Mouse (Mus musculus) myocyte (in vitro differentiated cells): ENCODE measurements around the gene Coro2b.

Source experiments
- CEBPB ChIP-seq: IDR thresholded peaks from 2 replicates; pipeline ENCODE4 v1.6.1; 2011; ENCODE audit warnings: mild to moderate bottlenecking, moderate library complexity; ENCODE audit not compliant: poor library complexity, insufficient read depth, severe bottlenecking
- E2F4 ChIP-seq: IDR thresholded peaks from one replicate; pipeline ENCODE4 v1.6.1; 2011; ENCODE audit warnings: mild to moderate bottlenecking, control low read depth, moderate library complexity; ENCODE audit not compliant: insufficient read depth
- MAX ChIP-seq: IDR thresholded peaks from one replicate; pipeline ENCODE4 v1.6.1; 2011; ENCODE audit warnings: low read depth, mild to moderate bottlenecking, control low read depth
- MYOD1 ChIP-seq, 3 experiments: IDR thresholded peaks; one replicate each; pipeline ENCODE4 v1.6.1; 2011; ENCODE audit warnings: control low read depth in 2 of 3, low read depth in 2 of 3, mild to moderate bottlenecking in 2 of 3, moderate library complexity in 1 of 3; ENCODE audit not compliant: insufficient read length in 2 of 3, control insufficient read depth in 1 of 3
- MYOG ChIP-seq, 3 experiments: IDR thresholded peaks; one replicate each; pipeline ENCODE4 v1.6.1; 2011; ENCODE audit warnings: control low read depth in 2 of 3, low read depth in 2 of 3, mild to moderate bottlenecking in 2 of 3; ENCODE audit not compliant: insufficient read length in 2 of 3, control insufficient read depth in 1 of 3, insufficient read depth in 1 of 3
- POLR2A ChIP-seq: IDR thresholded peaks from one replicate; pipeline ENCODE4 v1.6.1; 2011; ENCODE audit warnings: low read depth, mild to moderate bottlenecking, control low read depth, moderate library complexity; ENCODE audit not compliant: insufficient read length
- POLR2AphosphoS2 ChIP-seq: IDR thresholded peaks from one replicate; pipeline ENCODE4 v1.6.1; 2011; ENCODE audit warnings: low read depth, control low read depth; ENCODE audit not compliant: insufficient read length
- REST ChIP-seq: IDR thresholded peaks from one replicate; pipeline ENCODE4 v1.6.1; 2011; ENCODE audit warnings: mild to moderate bottlenecking, control low read depth, moderate library complexity; ENCODE audit not compliant: insufficient read depth, insufficient read length
- SRF ChIP-seq: IDR thresholded peaks from one replicate; pipeline ENCODE4 v1.6.1; 2011; ENCODE audit warnings: low read depth; ENCODE audit not compliant: control insufficient read depth, insufficient read length
- TCF12 ChIP-seq: IDR thresholded peaks from one replicate; pipeline ENCODE4 v1.6.1; 2011; ENCODE audit warnings: mild to moderate bottlenecking, control low read depth; ENCODE audit not compliant: poor library complexity, insufficient read depth, severe bottlenecking
- TCF3 ChIP-seq: IDR thresholded peaks from one replicate; pipeline ENCODE4 v1.6.1; 2011; ENCODE audit warnings: low read depth, control low read depth; ENCODE audit not compliant: insufficient read length
- USF1 ChIP-seq: IDR thresholded peaks from one replicate; pipeline ENCODE4 v1.6.1; 2011; ENCODE audit warnings: low read depth, mild to moderate bottlenecking, control low read depth, moderate library complexity

DNA sequence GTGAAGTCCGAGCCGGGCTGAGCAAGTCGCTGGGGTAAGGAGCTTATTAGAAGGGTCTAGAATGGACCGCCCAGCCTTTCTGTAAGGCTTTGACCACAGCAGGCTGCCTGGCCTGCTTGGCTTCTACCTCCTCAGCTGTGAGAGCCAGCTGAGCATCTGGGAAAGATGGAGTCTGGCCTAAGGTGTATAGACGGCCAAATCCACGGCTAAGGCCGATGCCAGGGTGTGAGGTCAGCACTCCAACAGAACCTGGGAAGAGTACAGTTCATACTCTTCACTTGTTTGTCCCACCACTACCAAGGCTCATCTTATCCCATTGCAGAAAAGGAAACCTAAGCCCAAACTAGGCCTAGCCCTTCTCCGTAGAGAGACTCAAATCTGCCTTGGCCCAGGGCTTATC, 1.3 kb downstream of the Coro2b start:
- TF ChIP-seq TCF12 (no peak), POLR2AphosphoS2 (no peak), E2F4 (no peak), POLR2A (no peak), MYOG (IDR thresholded peaks at IDR 0.05; ENCODE audit: control insufficient read depth in 1 of 3, insufficient read depth in 1 of 3, insufficient read length in 2 of 3, low read depth in 2 of 3) (no peak), SRF (no peak), REST (no peak), CEBPB (no peak), USF1 (no peak), MYOD1 (IDR thresholded peaks at IDR 0.05; ENCODE audit: control insufficient read depth in 1 of 3, insufficient read length in 2 of 3, low read depth in 2 of 3) (no peak), MAX (no peak), TCF3 (no peak)
